Mouse (Mus musculus) liver, embryonic 14.5 days (tissue): ENCODE results near the gene Gpc1. TPM values are rescaled to one million over a fixed set of nuclear protein-coding genes. Genes with fewer than 3 reads are reported as not detected.
A peak's percentile ranks its signal among the peaks of the same experiment; 100 is the strongest.

Experiments used
- ATAC-seq: fragments of 200-750 bp; cut with Nextera tagmentation; 2 replicates; pipeline ENCODE4 v1.8.0; 2017; ENCODE audit warnings: moderate number of reproducible peaks, mild to moderate bottlenecking, moderate library complexity; ENCODE audit not compliant: insufficient read depth
- DNase-seq, 3 experiments: peaks; one replicate each; pipeline ENCODE4 v3.0.0-alpha.2; 2012 to 2013; ENCODE audit warnings: low read depth in 3 of 3, low spot score in 3 of 3
- H3K27ac ChIP-seq: fragments of 300-500 bp; sonication (generic); 2 replicates; pipeline ENCODE4 v1.5.1; 2014; ENCODE audit warnings: moderate library complexity, mild to moderate bottlenecking, control low read depth, inconsistent platforms
- H3K27me3 ChIP-seq: fragments of 300-500 bp; sonication (generic); 2 replicates; pipeline ENCODE4 v1.6.1; 2014; ENCODE audit warnings: mild to moderate bottlenecking, low read length, moderate library complexity; ENCODE audit not compliant: control insufficient read depth, insufficient read depth
- H3K36me3 ChIP-seq: fragments of 300-500 bp; sonication (generic); replicated peaks from 2 replicates; pipeline ENCODE4 v1.6.1; 2014; ENCODE audit warnings: low read depth; ENCODE audit not compliant: control insufficient read depth, insufficient read depth
- H3K4me1 ChIP-seq, 2 experiments: fragments of 200-500 bp in 1 of 2; fragments of 300-500 bp in 1 of 2; sonication (generic) in 1 of 2; replicated peaks; 2 replicates each; pipeline ENCODE4 v1.6.1; 2012 to 2014; ENCODE audit warnings: antibody characterized with exemption in 1 of 2, inconsistent platforms in 1 of 2, low read length in 1 of 2; ENCODE audit not compliant: control insufficient read depth in 2 of 2, insufficient read depth in 2 of 2
- H3K4me2 ChIP-seq: fragments of 300-500 bp; sonication (generic); 2 replicates; pipeline ENCODE4 v1.6.1; 2014; ENCODE audit warnings: low read depth, mild to moderate bottlenecking, control low read depth, moderate library complexity
- H3K4me3 ChIP-seq, 2 experiments: fragments of 200-500 bp in 1 of 2; fragments of 300-500 bp in 1 of 2; sonication (generic) in 1 of 2; 2 replicates each; pipeline ENCODE4 v1.5.1; 2012 to 2014; ENCODE audit warnings: low read depth in 2 of 2, low read length in 2 of 2, mild to moderate bottlenecking in 2 of 2, control low read depth in 1 of 2, inconsistent platforms in 1 of 2, moderate library complexity in 1 of 2; ENCODE audit not compliant: insufficient read depth in 1 of 2
- H3K9ac ChIP-seq: fragments of 300-500 bp; sonication (generic); replicated peaks from 2 replicates; pipeline ENCODE4 v1.6.1; 2014; ENCODE audit warnings: mild to moderate bottlenecking, control low read depth, moderate library complexity
- H3K9me3 ChIP-seq: fragments of 300-500 bp; sonication (generic); 2 replicates; pipeline ENCODE4 v1.6.1; 2016; ENCODE audit warnings: low read length, mixed read lengths; ENCODE audit not compliant: control insufficient read depth
- CTCF ChIP-seq: IDR thresholded peaks from 2 replicates; pipeline ENCODE4 v1.5.1; 2016; ENCODE audit warnings: antibody characterized with exemption, low read depth, control low read depth
- EP300 ChIP-seq: IDR thresholded peaks from 2 replicates; pipeline ENCODE4 v1.6.1; 2016; ENCODE audit warnings: antibody characterized with exemption, low read depth
- WGBS: fragments of 180-500 bp; shearing (Covaris S2); extraction: QIAGEN DNeasy Blood & Tissue Kit; methylation state at CpG from one replicate; pipeline ENCODE4 v1.1.7; 2014; ENCODE audit not compliant: insufficient replicate concordance; 5-methylcytosine and 5-hydroxymethylcytosine counted together
- polyA plus RNA-seq, 2 experiments: library from polyadenylated mRNA; depleted of rRNA in 1 of 2; stranded (reverse) in 1 of 2; unstranded in 1 of 2; fragments of >200 nt; fragmentation: Nextera tagmentation in 1 of 2; extraction: Ambion mirVana in 1 of 2; gene quantifications; 2 replicates each; pipeline versions ENCODE4 v1.2.1 to v1.2.3; 2012 to 2014

Gene Gpc1
- polyA plus RNA-seq, 2 experiments = 1.6 to 1.8 TPM

- WGBS = 50% methylated on average over 3 of the region's 3 CpGs
- no peak for TF ChIP-seq EP300
- no peak for TF ChIP-seq CTCF
- Histone ChIP-seq H3K27ac (no peak overlapping the region), H3K9ac (no peak overlapping the region), H3K4me3 (no peak overlapping the region), H3K4me2 (no peak overlapping the region), H3K9me3 (no peaks in the 10 kb centered on the region), H3K36me3 (no peaks in the 10 kb centered on the region), H3K27me3 (no peaks in the 10 kb centered on the region), H3K4me1 (no peaks in the 10 kb centered on the region)
- ATAC-seq (no peak), DNase-seq (no peak)
Observed at GRCm38 (mm10) chr1:92892791-92893190, 61.3 kb downstream of the Gpc1 start.

- Histone ChIP-seq H3K9me3 (no peaks in the 10 kb centered on the region), H3K27me3 (no peaks in the 10 kb centered on the region), H3K27ac (no peak overlapping the region), H3K36me3 (no peaks in the 10 kb centered on the region), H3K9ac (no peak overlapping the region), H3K4me1 (no peaks in the 10 kb centered on the region), H3K4me2 (no peak overlapping the region), H3K4me3 (no peak overlapping the region)
- ATAC-seq = no peak
- TF ChIP-seq EP300 (no peak), CTCF (no peak)
- DNase-seq = no peak
- 41% methylated on average over 3 of the region's 3 CpGs for WGBS
Observed at GRCm38 (mm10) chr1:92893896-92894295, 62.5 kb downstream of the Gpc1 start.

- Histone ChIP-seq H3K36me3 (no peaks in the 10 kb centered on the region), H3K9ac (no peak overlapping the region), H3K9me3 (no peaks in the 10 kb centered on the region), H3K4me1 (no peaks in the 10 kb centered on the region), H3K27ac (no peak overlapping the region), H3K4me3 (no peak overlapping the region), H3K27me3 (no peaks in the 10 kb centered on the region), H3K4me2 (no peak overlapping the region)
- ATAC-seq (peak; percentile 15; the same call in 1 of the 2 replicates), DNase-seq (peak in 2 of 3 experiments; percentile 36 to 40)
- 11% methylated on average over 3 of the region's 3 CpGs for WGBS
- TF ChIP-seq EP300 (no peak), CTCF (peak; percentile 96)
Observed at GRCm38 (mm10) chr1:92895089-92895488, 63.6 kb downstream of the Gpc1 start.

GRCm38 (mm10) chr1:92902786-92903185 lies 71.3 kb downstream of the Gpc1 start, which contains the start of gene Ankmy1:
Ankmy1 (minus strand) TSS chr1:92902906.
- no peaks in the 10 kb centered on the region for H3K36me3 ChIP-seq
- ATAC-seq (no peak), DNase-seq (peak in 1 of 3 experiments; percentile 35)
- H3K9ac ChIP-seq = no peak within 1 kb of the TSS
- no peaks in the 10 kb centered on the region for H3K9me3 ChIP-seq
- peaks cover 6 to 15% of the 10 kb centered on the region in 2 experiments for H3K4me1 ChIP-seq
- peak within 1 kb of the TSS; percentile 15; the same call in 1 of the 2 replicates for H3K4me2 ChIP-seq
- TF ChIP-seq CTCF (no peak), EP300 (no peak)
- peak within 1 kb of the TSS in 1 of 2 experiments; percentile 10; a peak in 1 of 4 replicates for H3K4me3 ChIP-seq
- 4% methylated on average over 15 of the region's 15 CpGs for WGBS
- no peak within 1 kb of the TSS for H3K27ac ChIP-seq
- H3K27me3 ChIP-seq = no peaks in the 10 kb centered on the region; the same call in none of the 2 replicates

- 49% methylated on average over 4 of the region's 4 CpGs for WGBS
- TF ChIP-seq EP300 (no peak), CTCF (no peak)
- DNase-seq (no peak), ATAC-seq (no peak)
- H3K36me3 ChIP-seq = no peaks in the 10 kb centered on the region
- H3K4me2 ChIP-seq = no peak overlapping the region
- no peak overlapping the region for H3K27ac ChIP-seq
- H3K9me3 ChIP-seq = no peaks in the 10 kb centered on the region
- H3K4me3 ChIP-seq = no peak overlapping the region
- H3K4me1 ChIP-seq = peaks cover 11 to 23% of the 10 kb centered on the region in 2 experiments
- H3K9ac ChIP-seq = no peak overlapping the region
- no peaks in the 10 kb centered on the region; the same call in none of the 2 replicates for H3K27me3 ChIP-seq
Observed at GRCm38 (mm10) chr1:92903627-92904026, 72.2 kb downstream of the Gpc1 start.
